Mouse (Mus musculus): ENCODE measurements around the gene Kcna5.

GRCm38 (mm10) chr6:126551862-126552395, 16.7 kb upstream of the Kcna5 start:
- TF ChIP-seq CTCF (IDR thresholded peaks at IDR 0.05; ENCODE audit: low read depth, low read length) (peak; percentile 90), POLR2A (IDR thresholded peaks at IDR 0.05; ENCODE audit: extremely low read depth, insufficient read depth, low read length) (no peak)

All from liver, adult 2 months (tissue).